Mouse (Mus musculus) small intestine, adult 2 months (tissue): ENCODE results near the gene Wfdc10. TPM values are rescaled to one million over a fixed set of nuclear protein-coding genes. Genes with fewer than 3 reads are reported as not detected.

Source experiments
- H3K27ac ChIP-seq: fragments of 200-500 bp; 2 replicates; pipeline ENCODE4 v1.5.1; 2012; ENCODE audit warnings: low read depth, low read length, control low read depth, inconsistent platforms; ENCODE audit not compliant: insufficient read depth
- H3K27me3 ChIP-seq: fragments of 200-500 bp; 2 replicates; pipeline ENCODE4 v1.6.1; 2012; ENCODE audit warnings: mild to moderate bottlenecking, moderate library complexity, low read length, inconsistent platforms; ENCODE audit not compliant: control insufficient read depth, insufficient read depth
- H3K36me3 ChIP-seq: fragments of 200-500 bp; 2 replicates; pipeline ENCODE4 v1.6.1; 2012; ENCODE audit warnings: mild to moderate bottlenecking, low read length, control low read depth, inconsistent platforms; ENCODE audit not compliant: control insufficient read depth, insufficient read depth
- H3K4me1 ChIP-seq: fragments of 200-500 bp; 2 replicates; pipeline ENCODE4 v1.6.1; 2012; ENCODE audit warnings: low read length, inconsistent platforms, mixed read lengths; ENCODE audit not compliant: control insufficient read depth, insufficient read depth, insufficient read length
- H3K4me3 ChIP-seq: fragments of 200-500 bp; 2 replicates; pipeline ENCODE4 v1.5.1; 2012; ENCODE audit warnings: low read depth, mild to moderate bottlenecking, control low read depth, inconsistent platforms, low read length, moderate library complexity
- CTCF ChIP-seq: fragments of 200-500 bp; IDR thresholded peaks from 2 replicates; pipeline ENCODE4 v1.5.1; 2012; ENCODE audit warnings: low read depth, mild to moderate bottlenecking, control low read depth, inconsistent platforms, low read length, moderate library complexity, mixed read lengths; ENCODE audit not compliant: insufficient replicate concordance, insufficient read length; ENCODE audit errors: extremely low read depth
- POLR2A ChIP-seq: fragments of 200-500 bp; IDR thresholded peaks from 2 replicates; pipeline ENCODE4 v1.6.1; 2012; ENCODE audit warnings: low read depth, mild to moderate bottlenecking, control low read depth, inconsistent platforms, low read length, moderate library complexity
- WGBS: fragments of 180-500 bp; shearing (Covaris S2); methylation state at CpG from one replicate; pipeline ENCODE4 v1.1.7; 2018; 5-methylcytosine and 5-hydroxymethylcytosine counted together
- polyA plus RNA-seq: library from polyadenylated mRNA; depleted of rRNA; stranded (reverse); fragments of >200 nt; gene quantifications from 2 replicates; pipeline ENCODE4 v1.2.3, GENCODE M21; 2012

The Wfdc10 gene
- polyA plus RNA-seq, 1 experiment: not detected

- Histone ChIP-seq H3K36me3 (no peaks in the 10 kb centered on the region), H3K27me3 (no peaks in the 10 kb centered on the region), H3K27ac (0 out of 2 replicates have a peak overlapping the region, but pooled peaks have one; percentile 0), H3K4me3 (no peak overlapping the region), H3K4me1 (peaks cover 10% of the 10 kb centered on the region)
- 24% methylated on average over 16 of the region's 16 CpGs for WGBS
- TF ChIP-seq POLR2A (no peak), CTCF (no peak)
These were observed 21.3 kb downstream of the Wfdc10 start for GRCm38 (mm10) chr2:164676916-164677685.

- no peak for TF ChIP-seq POLR2A
- TF ChIP-seq CTCF: peak; percentile 62; the same call in 1 of the 2 replicates
- H3K27ac ChIP-seq: peak overlapping the region; percentile 47; the same call in 1 of the 2 replicates
- WGBS: 9% methylated on average over 19 of the region's 19 CpGs
- no peaks in the 10 kb centered on the region for H3K36me3 ChIP-seq
- H3K4me1 ChIP-seq: peaks cover 10% of the 10 kb centered on the region
- peak overlapping the region; percentile 50 for H3K4me3 ChIP-seq
- H3K27me3 ChIP-seq: no peaks in the 10 kb centered on the region
These were observed 23.2 kb downstream of the Wfdc10 start for GRCm38 (mm10) chr2:164678848-164679625.

GRCm38 (mm10) chr2:164679906-164680305 lies 24.1 kb downstream of the Wfdc10 start:
- Histone ChIP-seq H3K27me3 (no peaks in the 10 kb centered on the region), H3K27ac (no peak overlapping the region), H3K36me3 (no peaks in the 10 kb centered on the region), H3K4me3 (no peak overlapping the region), H3K4me1 (peaks cover 10% of the 10 kb centered on the region)
- WGBS: 15% methylated on average over 3 of the region's 3 CpGs
- TF ChIP-seq POLR2A: no peak
- no peak for TF ChIP-seq CTCF

GRCm38 (mm10) chr2:164684807-164685206 lies 29.0 kb downstream of the Wfdc10 start, which contains the start of gene Wfdc13:
TSS of gene Wfdc13 (plus strand) at chr2:164685107.
- no peak within 1 kb of the TSS for H3K27ac ChIP-seq
- no peaks in the 10 kb centered on the region for H3K27me3 ChIP-seq
- H3K36me3 ChIP-seq: no peaks in the 10 kb centered on the region
- TF ChIP-seq POLR2A (no peak), CTCF (no peak)
- 74% methylated on average over 3 of the region's 3 CpGs for WGBS
- peaks cover 3% of the 10 kb centered on the region; the same call in 1 of the 2 replicates for H3K4me1 ChIP-seq
- H3K4me3 ChIP-seq: no peak within 1 kb of the TSS

GRCm38 (mm10) chr2:164698201-164698600 lies 42.4 kb downstream of the Wfdc10 start, which contains the start of gene Spint4:
TSS of gene Spint4 (plus strand) at chr2:164698501.
- WGBS: 77% methylated on average over 4 of the region's 4 CpGs
- H3K4me1 ChIP-seq: peaks cover 2% of the 10 kb centered on the region; the same call in 1 of the 2 replicates
- no peak within 1 kb of the TSS for H3K27ac ChIP-seq
- H3K36me3 ChIP-seq: no peaks in the 10 kb centered on the region
- TF ChIP-seq CTCF (no peak), POLR2A (no peak)
- no peaks in the 10 kb centered on the region for H3K27me3 ChIP-seq
- no peak within 1 kb of the TSS for H3K4me3 ChIP-seq

- Histone ChIP-seq H3K36me3 (no peaks in the 10 kb centered on the region), H3K4me1 (peaks cover 8% of the 10 kb centered on the region), H3K27me3 (no peaks in the 10 kb centered on the region), H3K27ac (no peak overlapping the region), H3K4me3 (no peak overlapping the region)
- WGBS: 34% methylated on average over 5 of the region's 5 CpGs
- TF ChIP-seq POLR2A (no peak), CTCF (no peak)
These were observed 45.1 kb downstream of the Wfdc10 start for GRCm38 (mm10) chr2:164700959-164701358.

- Histone ChIP-seq H3K27ac (no peak overlapping the region), H3K4me3 (no peak overlapping the region), H3K27me3 (no peaks in the 10 kb centered on the region), H3K36me3 (no peaks in the 10 kb centered on the region), H3K4me1 (peaks cover 10% of the 10 kb centered on the region)
- TF ChIP-seq CTCF (no peak), POLR2A (no peak)
- WGBS: 85% methylated on average over 5 of the region's 5 CpGs
These were observed 45.9 kb downstream of the Wfdc10 start for GRCm38 (mm10) chr2:164701761-164702160.
